Comparison of ENCODE assay signal across 18 mouse cellular contexts in the genomic region with DNA sequence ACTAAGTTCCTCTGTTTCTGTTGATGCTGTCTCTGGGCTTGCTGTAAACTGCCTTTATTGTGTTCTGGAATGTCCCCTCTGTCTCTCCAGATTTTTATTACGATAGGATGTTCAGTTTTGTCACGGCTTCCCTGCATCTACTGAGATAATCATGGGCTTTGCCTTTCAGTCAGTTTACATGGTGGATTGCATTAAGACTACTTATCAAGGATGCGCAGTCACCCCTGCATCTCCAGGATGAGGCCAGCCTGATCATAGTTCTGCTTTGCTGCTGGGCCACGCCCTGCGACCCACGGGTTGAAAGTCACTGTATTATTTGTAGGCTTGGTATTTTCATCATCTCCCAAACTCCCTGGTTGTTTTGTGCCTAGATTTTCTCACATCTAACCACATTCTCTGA.
DNase-seq lines count a peak whose midpoint lies in the region; ATAC-seq and TF ChIP-seq lines count a peak whose summit lies in the region.
"Had no signal": no experiment of that assay in that cellular context is flagged by ENCODE, and none has a peak within 500 bp of the region (broad histone marks: within the 10 kb centered on the region; RNA-seq: fewer than 3 reads in every experiment).

No protein-coding gene starts in this region.

- no peak overlapping the region for H3K9ac ChIP-seq in MEL (ENCODE audit: control insufficient read depth, low read depth, low read length, poor library complexity, severe bottlenecking)
- no peak overlapping the region for H3K9ac ChIP-seq in liver, embryonic 11.5 days (ENCODE audit: low read depth, low read length)
- H3K9ac ChIP-seq in midbrain, embryonic 13.5 days (replicated peaks) = no peak overlapping the region
- H3K9ac ChIP-seq: lung, embryonic 14.5 days had no signal

- H3K27ac ChIP-seq in MEL (ENCODE audit: control insufficient read depth, low read depth, low read length) = peak overlapping the region; percentile 86
- H3K27ac ChIP-seq in liver, embryonic 11.5 days (ENCODE audit: low read depth, low read length) = 0 out of 2 replicates have a peak overlapping the region, but pooled peaks have one; percentile 30
- H3K27ac ChIP-seq in layer of hippocampus, adult 2 months = no peak overlapping the region
- H3K27ac ChIP-seq in midbrain, embryonic 13.5 days = no peak overlapping the region
- H3K27ac ChIP-seq: embryonic facial prominence, embryonic 10.5 days; hindbrain, postnatal 0 days; left cerebral cortex, adult 2 months; macrophage had no signal

- peaks cover 2 to 33% of the 10 kb centered on the region in 2 experiments; a peak in 3 of 4 replicates for H3K36me3 ChIP-seq in MEL (ENCODE audit: control insufficient read depth in 1 of 2, insufficient read depth in 2 of 2, low read length in 2 of 2)
- no peaks in the 10 kb centered on the region; the same call in 1 of the 2 replicates for H3K36me3 ChIP-seq in liver, embryonic 11.5 days (ENCODE audit: control insufficient read depth, insufficient read depth, low read length)
- H3K36me3 ChIP-seq in midbrain, embryonic 13.5 days = no peaks in the 10 kb centered on the region

- no peak overlapping the region for H3K4me3 ChIP-seq in MEL (ENCODE audit: control insufficient read depth in 1 of 2, insufficient read depth in 1 of 2, low read depth in 2 of 2, low read length in 2 of 2)
- H3K4me3 ChIP-seq in liver, embryonic 11.5 days (ENCODE audit: low read depth, low read length) = no peak overlapping the region
- H3K4me3 ChIP-seq in layer of hippocampus, adult 2 months = no peak overlapping the region
- H3K4me3 ChIP-seq in midbrain, embryonic 13.5 days (replicated peaks) = no peak overlapping the region
- H3K4me3 ChIP-seq: embryonic facial prominence, embryonic 10.5 days; left cerebral cortex, adult 2 months had no signal

- no peak for TF ChIP-seq POLR2A in MEL (IDR thresholded peaks at IDR 0.05; ENCODE audit: control insufficient read depth in 1 of 2, insufficient read depth in 1 of 2, low read depth in 1 of 2, low read length in 2 of 2, poor library complexity in 1 of 2)

- WGBS in liver, embryonic 11.5 days = 53% methylated on average over 6 of the region's 6 CpGs
- 96% methylated on average over 6 of the region's 6 CpGs for WGBS in midbrain, embryonic 13.5 days

- no peaks in the 10 kb centered on the region for H3K9me3 ChIP-seq in MEL (replicated peaks; ENCODE audit: insufficient read depth, low read length)
- H3K9me3 ChIP-seq in liver, embryonic 11.5 days (ENCODE audit: control insufficient read depth, low read length) = no peaks in the 10 kb centered on the region
- no peaks in the 10 kb centered on the region for H3K9me3 ChIP-seq in midbrain, embryonic 13.5 days
- H3K9me3 ChIP-seq: embryonic facial prominence, embryonic 10.5 days had no signal

- DNase-seq in MEL (ENCODE audit: low read depth, low spot score) = peak; percentile 96
- DNase-seq in c-Kit-positive CD71-positive TER-119-positive erythroid progenitor cells, embryonic 14.5 days (ENCODE audit: low spot score) = peak; percentile 85
- no peak for DNase-seq in liver, embryonic 11.5 days (ENCODE audit: low spot score)
- no peak for DNase-seq in kidney, postnatal 36 days
- DNase-seq in layer of hippocampus, adult 2 months (ENCODE audit: low spot score in 2 of 2) = no peak
- DNase-seq: cerebellum, postnatal 25 days; heart, adult 11 months; heart, postnatal 4 days; lung, embryonic 14.5 days; thymus, postnatal 25 days had no signal

- TF ChIP-seq CTCF in MEL (IDR thresholded peaks at IDR 0.05 in 2 of 3, conservative IDR thresholded peaks at IDR 0.05 in 1 of 3; ENCODE audit: control insufficient read depth in 1 of 3, insufficient read depth in 1 of 3, low read depth in 2 of 3, low read length in 3 of 3, poor library complexity in 1 of 3, severe bottlenecking in 1 of 3) = no peak
- TF ChIP-seq CTCF in layer of hippocampus, adult 2 months (conservative IDR thresholded peaks at IDR 0.05) = no peak

- ATAC-seq in liver, embryonic 11.5 days (replicated peaks; ENCODE audit: low FRiP score) = peak; percentile 98
- ATAC-seq in megakaryocyte progenitor cell, adult 5-6 weeks (replicated peaks; ENCODE audit: poor library complexity) = peak; percentile 89
- no peak for ATAC-seq in frontal cortex, adult (ENCODE audit: low TSS enrichment)
- ATAC-seq in midbrain, embryonic 13.5 days = no peak
- ATAC-seq: forebrain, embryonic 16.5 days; hindbrain, postnatal 0 days had no signal

- no peak for TF ChIP-seq RAD21 in MEL (IDR thresholded peaks at IDR 0.05; ENCODE audit: low read depth, low read length)

- TF ChIP-seq EP300 in MEL (IDR thresholded peaks at IDR 0.05; ENCODE audit: low read depth in 1 of 2, low read length in 2 of 2) = peak; percentile 99

- no peaks in the 10 kb centered on the region for H3K27me3 ChIP-seq in MEL (ENCODE audit: control insufficient read depth in 1 of 2, insufficient read depth in 2 of 2, low read length in 2 of 2)
- H3K27me3 ChIP-seq in liver, embryonic 11.5 days (replicated peaks; ENCODE audit: control insufficient read depth, insufficient read depth, low read length) = no peaks in the 10 kb centered on the region
- no peaks in the 10 kb centered on the region for H3K27me3 ChIP-seq in midbrain, embryonic 13.5 days

- H3K4me2 ChIP-seq in liver, embryonic 11.5 days = peak overlapping the region; percentile 46
- H3K4me2 ChIP-seq in midbrain, embryonic 13.5 days (replicated peaks) = no peak overlapping the region
- H3K4me2 ChIP-seq: lung, embryonic 14.5 days had no signal

- H3K79me2 ChIP-seq in MEL (ENCODE audit: control insufficient read depth, insufficient read depth, low read length, poor library complexity) = 0 out of 2 replicates have a peak, but pooled peaks cover 2% of the 10 kb centered on the region

- peaks cover 24 to 37% of the 10 kb centered on the region in 2 experiments for H3K4me1 ChIP-seq in MEL (ENCODE audit: control insufficient read depth in 1 of 2, insufficient read depth in 2 of 2, low read length in 2 of 2)
- H3K4me1 ChIP-seq in liver, embryonic 11.5 days (replicated peaks; ENCODE audit: control insufficient read depth, insufficient read depth, low read length) = peaks cover 18% of the 10 kb centered on the region
- H3K4me1 ChIP-seq in midbrain, embryonic 13.5 days (replicated peaks) = no peaks in the 10 kb centered on the region
- H3K4me1 ChIP-seq: embryonic facial prominence, embryonic 10.5 days had no signal

TF ChIP-seq in MEL, 35 proteins besides CTCF, POLR2A, EP300 and RAD21:
- TF ChIP-seq TCF12 (IDR thresholded peaks at IDR 0.05; ENCODE audit: low read depth, low read length) = peak; percentile 97
- TF ChIP-seq RCOR1 (IDR thresholded peaks at IDR 0.05; ENCODE audit: low read depth, low read length) = peak; percentile 89
- peak; percentile 88 for TF ChIP-seq ETS1 (IDR thresholded peaks at IDR 0.05; ENCODE audit: low read depth, low read length)
- 0 out of 2 replicates have a peak, but pooled peaks have one; percentile 61 for TF ChIP-seq ZMIZ1 (IDR thresholded peaks at IDR 0.05; ENCODE audit: low read depth, low read length)
- peak; percentile 37; the same call in 1 of the 2 replicates for TF ChIP-seq TBP (IDR thresholded peaks at IDR 0.05; ENCODE audit: low read depth, low read length)
- TF ChIP-seq E2F4 (IDR thresholded peaks at IDR 0.05; ENCODE audit: borderline replicate concordance, low read depth, low read length) = no peak
- peak; percentile 99 for TF ChIP-seq GATA1 (IDR thresholded peaks at IDR 0.05; ENCODE audit: low read depth, low read length)
- peak; percentile 96 for TF ChIP-seq TAL1 (IDR thresholded peaks at IDR 0.05; ENCODE audit: low read length)
- TF ChIP-seq SIN3A (IDR thresholded peaks at IDR 0.05; ENCODE audit: low read length) = peak; percentile 73
- TF ChIP-seq CHD1 (IDR thresholded peaks at IDR 0.05; ENCODE audit: low read depth, low read length) = no peak
- peak; percentile 91 for TF ChIP-seq MYB (IDR thresholded peaks at IDR 0.05; ENCODE audit: low read depth, low read length)
- TF ChIP-seq BHLHE40 (IDR thresholded peaks at IDR 0.05; ENCODE audit: borderline replicate concordance, low read depth, low read length) = peak; percentile 36; the same call in 1 of the 2 replicates
- TF ChIP-seq USF2 (IDR thresholded peaks at IDR 0.05; ENCODE audit: borderline replicate concordance in 1 of 2, insufficient read depth in 1 of 2, low read depth in 1 of 2, low read length in 2 of 2) = no peak
- no peak for TF ChIP-seq MAX (IDR thresholded peaks at IDR 0.05; ENCODE audit: low read length)

Comparison
In these comparisons a context has a peak if more than half of its experiments do, and no peak if none do; other contexts are left out.
1. DNase-seq: peak in MEL (single experiment) and c-Kit-positive CD71-positive TER-119-positive erythroid progenitor cells, embryonic 14.5 days (single experiment); none in liver, embryonic 11.5 days (single experiment), kidney, postnatal 36 days (0 of 2) and layer of hippocampus, adult 2 months (0 of 2).
2. H3K27ac ChIP-seq: peak in MEL (single experiment) and liver, embryonic 11.5 days (single experiment); none in layer of hippocampus, adult 2 months (single experiment) and midbrain, embryonic 13.5 days (single experiment).
3. ATAC-seq: peak in liver, embryonic 11.5 days (single experiment) and megakaryocyte progenitor cell, adult 5-6 weeks (single experiment); none in frontal cortex, adult (single experiment) and midbrain, embryonic 13.5 days (single experiment).